Mouse (Mus musculus): ENCODE measurements around the gene Ltbr. TPM values are rescaled to one million over a fixed set of nuclear protein-coding genes. Genes with fewer than 3 reads are reported as not detected.
"Not testable (repeated sequence)": the region's sequence is repeated elsewhere in the genome, so short reads cannot be mapped to it uniquely, and the experiment has no call there.

The Ltbr gene
- polyA plus RNA-seq, 1 experiment: 10.9 TPM

GRCm38 (mm10) chr6:125268799-125269198, 44.9 kb downstream of the Ltbr start:
- TF ChIP-seq POLR2A (IDR thresholded peaks at IDR 0.05; ENCODE audit: control insufficient read depth, low read depth, low read length): no peak
- no peak for TF ChIP-seq CTCF (IDR thresholded peaks at IDR 0.05; ENCODE audit: control insufficient read depth, insufficient read depth, insufficient replicate concordance, low read depth, low read length)
- no peaks in the 10 kb centered on the region for H3K27me3 ChIP-seq (ENCODE audit: control insufficient read depth, insufficient read depth, low read length)
- peaks cover 3% of the 10 kb centered on the region; the same call in 1 of the 2 replicates for H3K4me1 ChIP-seq (ENCODE audit: control insufficient read depth, insufficient read depth, low read length)

GRCm38 (mm10) chr6:125267469-125267868, 46.2 kb downstream of the Ltbr start:
- no peak for TF ChIP-seq CTCF (IDR thresholded peaks at IDR 0.05; ENCODE audit: control insufficient read depth, insufficient read depth, insufficient replicate concordance, low read depth, low read length)
- no peak for TF ChIP-seq POLR2A (IDR thresholded peaks at IDR 0.05; ENCODE audit: control insufficient read depth, low read depth, low read length)
- H3K27me3 ChIP-seq (ENCODE audit: control insufficient read depth, insufficient read depth, low read length): no peaks in the 10 kb centered on the region
- no peak overlapping the region for H3K27ac ChIP-seq (ENCODE audit: control insufficient read depth, insufficient read depth, low read depth, low read length)
- peaks cover 3% of the 10 kb centered on the region; the same call in 1 of the 2 replicates for H3K4me1 ChIP-seq (ENCODE audit: control insufficient read depth, insufficient read depth, low read length)
- no peak overlapping the region for H3K4me3 ChIP-seq (ENCODE audit: control insufficient read depth, low read depth, low read length)
- H3K36me3 ChIP-seq (ENCODE audit: control insufficient read depth, insufficient read depth, low read length): no peaks in the 10 kb centered on the region

More at GRCm38 (mm10) chr6:125268799-125269198, 44.9 kb downstream of the Ltbr start:
- Histone ChIP-seq H3K36me3 (ENCODE audit: control insufficient read depth, insufficient read depth, low read length) (no peaks in the 10 kb centered on the region), H3K27ac (ENCODE audit: control insufficient read depth, insufficient read depth, low read depth, low read length) (no peak overlapping the region), H3K4me3 (ENCODE audit: control insufficient read depth, low read depth, low read length) (no peak overlapping the region)

GRCm38 (mm10) chr6:125266600-125266999, 47.1 kb downstream of the Ltbr start:
- H3K36me3 ChIP-seq (ENCODE audit: control insufficient read depth, insufficient read depth, low read length); H3K4me1 ChIP-seq (ENCODE audit: control insufficient read depth, insufficient read depth, low read length); H3K27ac ChIP-seq (ENCODE audit: control insufficient read depth, insufficient read depth, low read depth, low read length); H3K27me3 ChIP-seq (ENCODE audit: control insufficient read depth, insufficient read depth, low read length): not testable (repeated sequence)
- H3K4me3 ChIP-seq (ENCODE audit: control insufficient read depth, low read depth, low read length): peak overlapping the region; percentile 3

- Histone ChIP-seq H3K4me3 (ENCODE audit: control insufficient read depth, low read depth, low read length) (peak overlapping the region; percentile 80), H3K27ac (ENCODE audit: control insufficient read depth, insufficient read depth, low read depth, low read length) (no peak overlapping the region), H3K36me3 (ENCODE audit: control insufficient read depth, insufficient read depth, low read length) (no peaks in the 10 kb centered on the region), H3K27me3 (ENCODE audit: control insufficient read depth, insufficient read depth, low read length) (no peaks in the 10 kb centered on the region), H3K4me1 (ENCODE audit: control insufficient read depth, insufficient read depth, low read length) (no peaks in the 10 kb centered on the region)
- no peak for TF ChIP-seq POLR2A (IDR thresholded peaks at IDR 0.05; ENCODE audit: control insufficient read depth, low read depth, low read length)
- TF ChIP-seq CTCF (IDR thresholded peaks at IDR 0.05; ENCODE audit: control insufficient read depth, insufficient read depth, insufficient replicate concordance, low read depth, low read length): no peak
Observed at GRCm38 (mm10) chr6:125266091-125266490, 47.6 kb downstream of the Ltbr start.

GRCm38 (mm10) chr6:125265239-125265638, 48.4 kb downstream of the Ltbr start:
- Histone ChIP-seq H3K27ac (ENCODE audit: control insufficient read depth, insufficient read depth, low read depth, low read length) (0 out of 2 replicates have a peak overlapping the region, but pooled peaks have one; percentile 12), H3K27me3 (ENCODE audit: control insufficient read depth, insufficient read depth, low read length) (no peaks in the 10 kb centered on the region), H3K4me1 (ENCODE audit: control insufficient read depth, insufficient read depth, low read length) (no peaks in the 10 kb centered on the region), H3K36me3 (ENCODE audit: control insufficient read depth, insufficient read depth, low read length) (no peaks in the 10 kb centered on the region), H3K4me3 (ENCODE audit: control insufficient read depth, low read depth, low read length) (peak overlapping the region; percentile 80)
- TF ChIP-seq CTCF (IDR thresholded peaks at IDR 0.05; ENCODE audit: control insufficient read depth, insufficient read depth, insufficient replicate concordance, low read depth, low read length): no peak
- peak; percentile 52; the same call in 1 of the 2 replicates for TF ChIP-seq POLR2A (IDR thresholded peaks at IDR 0.05; ENCODE audit: control insufficient read depth, low read depth, low read length)

- no peak overlapping the region for H3K27ac ChIP-seq (ENCODE audit: control insufficient read depth, insufficient read depth, low read depth, low read length)
- H3K27me3 ChIP-seq (ENCODE audit: control insufficient read depth, insufficient read depth, low read length): no peaks in the 10 kb centered on the region
- TF ChIP-seq POLR2A (IDR thresholded peaks at IDR 0.05; ENCODE audit: control insufficient read depth, low read depth, low read length) (no peak), CTCF (IDR thresholded peaks at IDR 0.05; ENCODE audit: control insufficient read depth, insufficient read depth, insufficient replicate concordance, low read depth, low read length) (no peak)
- no peak overlapping the region for H3K4me3 ChIP-seq (ENCODE audit: control insufficient read depth, low read depth, low read length)
- no peaks in the 10 kb centered on the region for H3K36me3 ChIP-seq (ENCODE audit: control insufficient read depth, insufficient read depth, low read length)
- H3K4me1 ChIP-seq (ENCODE audit: control insufficient read depth, insufficient read depth, low read length): no peaks in the 10 kb centered on the region
Observed at GRCm38 (mm10) chr6:125264219-125264618, 49.5 kb downstream of the Ltbr start.

- H3K4me1 ChIP-seq (ENCODE audit: control insufficient read depth, insufficient read depth, low read length): no peaks in the 10 kb centered on the region
- no peak for TF ChIP-seq POLR2A (IDR thresholded peaks at IDR 0.05; ENCODE audit: control insufficient read depth, low read depth, low read length)
- no peak for TF ChIP-seq CTCF (IDR thresholded peaks at IDR 0.05; ENCODE audit: control insufficient read depth, insufficient read depth, insufficient replicate concordance, low read depth, low read length)
- no peak overlapping the region for H3K4me3 ChIP-seq (ENCODE audit: control insufficient read depth, low read depth, low read length)
- no peak overlapping the region for H3K27ac ChIP-seq (ENCODE audit: control insufficient read depth, insufficient read depth, low read depth, low read length)
- H3K36me3 ChIP-seq (ENCODE audit: control insufficient read depth, insufficient read depth, low read length): no peaks in the 10 kb centered on the region
- no peaks in the 10 kb centered on the region for H3K27me3 ChIP-seq (ENCODE audit: control insufficient read depth, insufficient read depth, low read length)
Observed at GRCm38 (mm10) chr6:125260006-125260555, 53.6 kb downstream of the Ltbr start.

Other genes with a start within 250 kb of the Ltbr start
- 0.31 and 0.32 TPM in 2 replicates for gene Lpar5, start 246.0 kb downstream of the Ltbr start, polyA plus RNA-seq (2012; rRNA removed)
- gene Chd4, start 217.9 kb downstream of the Ltbr start, polyA plus RNA-seq (2012; rRNA removed): 42.5 and 43.0 TPM in 2 replicates
- 24.5 and 26.2 TPM in 2 replicates for gene Nop2, start 182.0 kb downstream of the Ltbr start, polyA plus RNA-seq (2012; rRNA removed)
- 60.9 and 62.9 TPM in 2 replicates for gene Iffo1, start 168.6 kb downstream of the Ltbr start, polyA plus RNA-seq (2012; rRNA removed)
- gene Gapdh, start 147.4 kb downstream of the Ltbr start, polyA plus RNA-seq (2012; rRNA removed): 274 and 379 TPM in 2 replicates
- gene Ncapd2, start 122.2 kb downstream of the Ltbr start, polyA plus RNA-seq (2012; rRNA removed): 100 and 109 TPM in 2 replicates
- gene Mrpl51, start 122.1 kb downstream of the Ltbr start, polyA plus RNA-seq (2012; rRNA removed): 171 and 194 TPM in 2 replicates
- 10.3 and 11.3 TPM in 2 replicates for gene Vamp1, start 98.3 kb downstream of the Ltbr start, polyA plus RNA-seq (2012; rRNA removed)
- 8.0 and 9.3 TPM in 2 replicates for gene Tapbpl, start 82.0 kb downstream of the Ltbr start, polyA plus RNA-seq (2012; rRNA removed)
- 0.23 and 0.70 TPM in 2 replicates for gene Cd27, start 76.9 kb downstream of the Ltbr start, polyA plus RNA-seq (2012; rRNA removed)
- gene Tuba3a, start 27.8 kb downstream of the Ltbr start, polyA plus RNA-seq (2012; rRNA removed): 2,638 and 2,960 TPM in 2 replicates
- 0.44 and 1.4 TPM in 2 replicates for gene Scnn1a, start 6.8 kb upstream of the Ltbr start, polyA plus RNA-seq (2012; rRNA removed)
- 18.2 and 21.0 TPM in 2 replicates for gene Tnfrsf1a, start 35.5 kb upstream of the Ltbr start, polyA plus RNA-seq (2012; rRNA removed)
- gene Plekhg6, start 66.9 kb upstream of the Ltbr start, polyA plus RNA-seq (2012; rRNA removed): 0.11 and 0.46 TPM in 2 replicates
- gene Cd9, start 180.9 kb upstream of the Ltbr start, polyA plus RNA-seq (2012; rRNA removed): 8.6 and 12.4 TPM in 2 replicates
- gene Vwf, start 232.9 kb upstream of the Ltbr start, polyA plus RNA-seq (2012; rRNA removed): 15.4 and 16.5 TPM in 2 replicates